Mouse (Mus musculus) heart, postnatal 0 days (tissue): ENCODE data around the gene Cacna1c.

Source experiments
- CTCF ChIP-seq: IDR thresholded peaks from 2 replicates; pipeline ENCODE4 v1.5.1; 2016; ENCODE audit warnings: antibody characterized with exemption, control low read depth, low read depth
- EP300 ChIP-seq: IDR thresholded peaks from 2 replicates; pipeline ENCODE4 v1.6.1; 2016; ENCODE audit warnings: antibody characterized with exemption, low read depth

DNA sequence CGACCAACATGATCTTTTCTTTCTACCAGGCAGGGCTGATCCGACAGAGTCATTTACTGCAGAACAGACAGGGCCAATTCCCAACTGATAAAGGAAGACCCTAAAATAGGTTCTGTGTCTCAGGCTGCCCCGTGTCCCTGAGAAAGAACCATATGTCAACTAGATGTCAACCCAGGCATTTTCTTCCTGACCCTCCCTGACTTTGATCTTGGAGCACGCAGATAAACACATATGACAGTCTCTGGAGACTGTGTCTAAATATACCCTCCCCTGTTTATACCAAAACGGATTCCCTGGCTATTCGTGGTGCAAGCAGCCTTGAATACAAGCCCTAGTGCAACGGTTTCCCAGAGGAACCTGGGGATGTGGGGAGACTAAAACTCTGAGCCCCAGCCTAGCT, 112.7 kb downstream of the Cacna1c start:
- TF ChIP-seq CTCF (no peak), EP300 (no peak)
